Mouse (Mus musculus) adrenal gland, postnatal 36 days (tissue): ENCODE measurements at regions not wholly inside any gene's neighbourhood (a gene's known extent, or its start where the extent isn't known, plus 50 kb on each side); places are given as distances from the start of the nearest gene placed in this dataset.

Source experiments
- DNase-seq, 2 experiments: peaks; one replicate each; pipeline ENCODE4 v3.0.0; 2021; ENCODE audit warnings: mixed read lengths in 1 of 2

DNA sequence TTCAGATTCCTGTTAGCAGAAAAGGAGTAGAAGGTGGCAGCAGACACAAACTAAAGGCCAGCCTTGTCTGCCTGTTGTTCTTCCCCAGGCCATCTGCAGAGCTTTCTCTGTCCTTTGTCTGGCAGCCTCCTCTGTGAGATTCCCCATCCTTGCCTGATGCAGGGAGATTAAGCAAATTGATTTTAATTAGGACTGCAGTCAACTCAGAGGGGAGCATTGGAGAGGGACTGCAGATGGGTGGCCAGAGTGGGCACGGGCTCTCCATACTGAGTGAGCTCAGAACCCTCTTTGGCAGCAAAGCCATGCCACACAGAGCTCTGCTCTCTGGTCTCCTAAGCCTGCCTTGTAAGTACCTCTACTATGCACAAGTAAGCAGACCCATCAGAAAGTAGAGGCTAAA is 158.5 kb downstream of the Maf start:
- DNase-seq = no peak

DNA sequence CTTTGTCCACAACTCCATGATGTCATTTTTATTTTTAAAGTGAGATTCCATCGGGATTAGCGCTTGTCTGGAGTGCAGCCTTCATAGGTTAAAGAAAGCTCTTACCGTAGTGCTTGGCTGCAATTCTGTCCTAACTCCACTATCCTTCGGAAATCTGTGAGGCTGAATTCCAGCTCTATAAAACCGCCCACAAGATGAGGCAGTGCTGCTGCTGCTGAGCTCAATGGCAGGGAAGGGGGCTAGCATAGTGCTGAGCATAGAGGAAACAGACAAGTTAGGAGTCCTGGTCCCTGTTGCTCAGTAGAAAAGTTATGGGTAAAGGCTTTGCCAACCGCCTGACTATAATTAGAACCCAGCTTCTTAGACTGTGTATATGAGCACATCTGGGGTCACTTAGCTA is 163.5 kb downstream of the Maf start:
- DNase-seq = no peak

DNA sequence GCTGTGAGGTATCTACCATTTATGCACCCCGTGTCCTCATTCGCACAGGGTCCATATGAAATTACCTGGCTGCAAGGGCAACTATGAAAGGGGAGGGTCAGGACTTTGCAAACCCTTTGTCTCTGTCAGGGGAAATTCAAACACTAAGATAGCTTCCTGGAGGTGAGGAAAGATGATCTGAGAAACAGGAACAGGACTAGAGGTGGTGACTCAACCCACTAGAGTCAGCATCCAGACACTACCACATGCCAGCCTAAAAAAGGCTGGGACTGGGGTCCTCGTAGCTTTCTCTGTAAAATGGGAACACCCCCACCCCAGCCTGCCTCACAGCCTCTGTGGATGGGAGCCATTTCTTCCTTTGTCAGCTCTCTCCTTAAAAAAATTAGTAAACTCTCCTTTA is 164.7 kb downstream of the Maf start:
- DNase-seq = no peak

DNA sequence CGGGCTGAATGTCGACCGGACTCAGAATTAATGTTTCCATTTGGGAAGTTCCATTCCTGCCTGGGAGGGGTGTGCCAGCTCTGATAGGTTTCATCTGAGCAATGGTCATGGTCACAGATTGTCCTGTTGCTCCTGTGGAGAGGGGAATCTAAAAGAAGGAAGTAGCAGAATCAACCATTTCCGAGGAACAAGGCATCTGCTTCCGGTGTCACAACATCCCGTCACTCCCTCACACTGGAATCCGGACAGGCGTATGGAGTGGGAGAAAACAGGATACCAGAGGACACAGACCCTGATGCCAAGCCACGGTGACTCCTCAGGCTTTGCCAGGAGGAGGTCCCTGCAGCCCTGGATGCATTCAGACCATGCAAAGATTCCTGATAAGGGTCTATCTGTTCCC is 168.0 kb downstream of the Maf start:
- peak; percentile 9 to 26 for DNase-seq

DNA sequence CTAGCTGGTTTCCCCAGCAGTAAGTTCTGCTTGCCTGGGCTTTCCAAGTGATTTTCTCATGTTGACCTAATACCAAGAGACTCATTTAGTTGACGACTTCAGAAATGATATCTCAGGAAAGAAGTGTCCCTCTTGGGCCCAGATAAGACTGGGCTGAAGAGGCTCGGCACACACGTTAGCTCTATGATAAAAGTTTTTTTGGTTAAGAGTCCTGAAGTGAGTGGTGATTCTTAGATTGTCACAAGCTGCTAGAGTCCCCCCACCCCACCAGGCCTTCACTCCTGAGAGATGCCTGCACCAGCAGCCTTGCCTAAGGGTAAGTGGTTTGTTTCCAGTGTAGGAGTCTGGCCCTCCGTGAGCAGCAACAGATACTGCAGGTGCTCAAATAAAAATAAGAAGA is 169.4 kb downstream of the Maf start:
- DNase-seq = no peak

DNA sequence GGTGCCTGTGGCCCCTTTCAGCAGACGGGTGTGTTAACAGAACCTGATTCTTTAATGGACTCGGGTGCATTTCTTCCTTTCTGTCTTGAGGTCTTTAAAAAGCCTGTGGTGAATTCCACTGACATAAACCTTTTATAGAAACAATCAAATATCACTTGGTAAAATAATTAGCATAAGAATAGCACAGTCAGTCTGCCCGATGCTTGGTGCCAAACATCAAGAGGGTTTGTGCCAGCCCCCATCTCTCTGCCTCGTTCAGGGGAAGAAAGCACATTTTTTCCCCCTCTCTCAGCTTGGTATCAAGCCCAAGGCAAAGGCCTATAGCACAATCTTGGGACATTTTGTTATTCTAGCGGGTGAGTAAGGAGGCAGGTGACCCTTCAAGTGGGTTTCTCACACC is 169.8 kb downstream of the Maf start:
- no peak for DNase-seq

DNA sequence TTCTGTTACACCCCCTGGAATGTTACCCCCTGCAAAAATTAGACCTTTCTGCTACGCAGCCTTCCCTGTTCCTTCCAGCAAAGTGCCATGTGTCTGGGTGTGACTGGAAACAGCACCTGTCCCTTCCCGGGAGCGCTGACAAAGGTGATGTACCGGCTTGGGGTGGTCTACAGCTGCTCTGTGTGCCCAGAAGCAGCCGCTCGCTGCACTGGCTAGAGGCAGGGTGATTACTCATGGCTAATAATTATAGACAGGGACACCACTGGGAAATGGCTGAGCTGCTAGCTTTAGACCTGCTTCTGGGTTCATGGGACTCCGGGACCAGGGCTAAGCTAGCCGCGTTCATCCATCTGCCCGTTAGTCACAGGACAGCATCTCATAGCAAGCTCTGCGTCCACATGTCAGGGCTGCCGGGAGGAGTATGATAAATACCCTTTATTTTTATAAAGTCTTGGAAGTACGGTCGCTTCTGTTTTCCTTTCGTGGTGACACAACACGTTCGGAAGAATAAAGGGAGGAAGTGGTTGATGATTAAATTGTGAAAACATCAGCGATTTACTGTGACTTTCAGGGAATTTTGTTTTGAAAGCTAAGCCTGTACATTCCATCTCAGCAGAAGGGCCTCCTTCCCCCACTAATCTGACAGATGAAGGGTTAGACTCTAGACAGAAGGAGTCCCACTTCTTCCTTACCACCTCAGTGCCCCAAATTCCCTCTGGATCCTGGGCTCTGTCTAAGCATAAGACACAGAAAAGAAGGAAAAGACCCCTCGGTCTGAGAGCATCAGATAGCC is 170.8 kb downstream of the Maf start:
- DNase-seq = no peak

DNA sequence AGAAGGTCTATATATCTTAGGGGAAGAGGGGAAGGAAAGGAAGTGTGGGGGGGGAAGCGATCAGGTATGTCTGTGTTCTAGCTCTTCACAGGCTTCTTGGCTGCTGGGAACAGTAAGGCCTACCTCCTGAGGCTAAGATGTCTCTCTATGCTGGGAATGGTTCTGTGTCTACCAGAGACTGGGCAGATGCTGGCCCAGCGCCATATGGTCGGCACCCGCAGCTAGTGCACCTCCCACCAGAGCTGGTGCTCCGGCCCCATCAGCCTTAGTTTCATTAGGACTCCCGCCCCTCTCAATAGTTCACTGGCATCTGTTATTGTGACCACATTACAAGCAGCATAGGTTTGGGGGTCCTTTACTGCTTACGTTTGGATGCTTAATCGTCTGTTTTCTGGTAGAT is 171.6 kb downstream of the Maf start:
- DNase-seq = no peak

DNA sequence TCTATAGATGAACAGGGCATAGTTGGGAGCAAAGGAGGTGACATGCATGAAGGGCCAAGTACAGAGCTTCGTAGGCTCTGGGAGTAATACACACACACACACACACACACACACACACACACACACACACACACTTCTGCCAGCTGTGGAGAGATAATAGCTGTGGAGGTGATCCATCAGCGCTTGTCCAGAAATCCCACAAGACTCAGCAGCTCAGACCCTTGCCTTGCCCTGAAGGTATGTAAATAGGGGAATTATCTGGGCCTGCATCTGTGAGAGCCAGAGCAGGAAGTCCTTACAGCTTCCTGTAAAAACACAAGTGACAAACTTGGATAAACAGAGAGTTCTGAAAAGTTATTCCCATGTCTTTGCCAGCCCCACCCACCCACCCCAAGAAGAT is 173.6 kb downstream of the Maf start:
- no peak for DNase-seq

DNA sequence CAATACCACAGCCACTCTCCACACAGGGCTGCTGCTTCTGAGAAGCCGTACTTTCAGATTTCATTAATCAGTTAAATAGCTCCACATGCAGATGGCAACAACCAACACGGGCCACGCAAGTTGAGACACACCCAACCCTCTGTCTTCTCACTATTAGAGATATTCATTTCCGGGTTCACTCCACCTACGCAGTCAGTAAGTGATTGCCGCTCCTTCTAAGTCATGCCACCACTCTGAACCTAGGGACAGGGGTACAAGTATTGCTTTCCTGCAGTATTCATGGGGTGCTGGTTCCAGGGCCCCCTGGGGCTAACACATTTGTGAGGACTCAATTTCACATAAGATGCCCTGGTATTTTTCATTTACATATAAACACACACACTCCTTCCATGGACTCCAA is 176.3 kb downstream of the Maf start:
- DNase-seq = no peak

DNA sequence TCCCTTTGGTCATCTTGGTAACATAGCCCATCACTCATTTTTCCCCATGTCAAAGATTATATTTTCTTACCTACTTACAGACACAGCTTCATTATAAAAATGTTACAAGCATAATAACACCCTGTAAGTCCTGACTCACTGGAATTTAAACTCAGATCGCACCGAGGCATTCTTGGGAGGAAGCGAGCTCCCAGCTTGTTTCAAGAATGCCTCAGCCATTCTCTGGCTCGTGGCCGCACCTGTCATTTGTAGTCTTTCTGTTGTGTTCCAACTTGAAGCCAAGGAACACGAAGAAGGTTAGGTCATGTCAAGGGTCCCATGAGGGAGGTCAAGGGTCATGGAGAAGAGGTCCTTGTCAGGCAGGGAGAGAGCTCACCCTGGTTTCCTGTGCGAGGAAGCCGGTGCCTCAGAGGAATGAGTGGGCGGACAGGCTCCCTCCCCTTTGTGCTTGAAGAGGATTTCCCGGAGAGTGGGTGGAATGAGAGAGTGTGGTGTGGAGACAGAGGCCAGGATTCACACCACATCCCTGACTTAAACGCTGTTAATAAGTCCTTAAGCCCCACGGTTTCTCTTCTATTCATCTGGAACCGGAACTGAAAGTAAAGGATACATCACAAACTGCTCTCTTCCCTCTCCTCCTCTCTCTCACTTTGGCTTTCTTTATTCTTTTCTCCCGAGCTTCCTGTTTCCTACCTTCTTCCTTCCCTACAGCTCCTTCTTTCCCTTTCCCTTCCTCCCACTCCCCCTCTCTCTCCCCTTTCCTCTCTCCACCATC is 177.8 kb downstream of the Maf start:
- peak; percentile 57 to 59 for DNase-seq

DNA sequence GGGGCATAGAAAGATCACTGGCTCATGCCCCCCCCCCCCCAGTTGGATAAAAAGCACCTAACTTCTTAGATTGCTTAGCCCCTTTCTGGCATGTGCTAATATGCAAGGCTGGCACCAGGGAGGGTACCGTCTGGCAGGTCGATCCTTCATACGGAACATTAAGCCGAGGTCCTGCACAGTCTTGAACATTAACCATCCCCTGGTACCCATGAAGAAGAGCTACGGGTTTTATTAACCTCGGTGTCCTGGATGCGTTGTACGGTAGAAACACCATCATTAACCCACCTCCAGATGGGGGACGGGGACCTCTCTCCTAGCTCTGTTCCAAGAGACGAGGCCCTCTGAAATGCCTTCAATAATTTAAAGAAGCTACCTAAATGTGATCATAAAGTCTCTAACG is 178.7 kb downstream of the Maf start:
- DNase-seq = no peak

DNA sequence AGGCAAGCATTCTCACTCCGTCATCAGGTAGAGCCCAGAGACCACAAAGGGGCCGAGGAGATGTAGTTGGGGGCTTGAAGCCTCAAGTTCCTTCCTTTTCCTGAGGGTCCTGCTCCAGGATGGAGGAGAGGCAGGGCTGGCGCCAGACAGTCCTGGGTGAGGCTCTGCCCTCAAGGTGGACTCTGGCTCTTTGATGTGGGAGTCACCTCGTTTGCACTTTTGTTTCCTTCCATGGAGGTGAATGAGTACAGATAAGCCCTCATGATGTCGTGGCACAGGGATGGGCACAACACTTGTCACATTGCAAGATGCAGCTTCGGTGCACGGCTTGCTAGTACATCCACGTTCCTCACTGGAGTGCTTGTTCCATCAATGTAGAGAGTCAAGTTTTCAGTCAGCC is 182.4 kb downstream of the Maf start:
- no peak for DNase-seq

DNA sequence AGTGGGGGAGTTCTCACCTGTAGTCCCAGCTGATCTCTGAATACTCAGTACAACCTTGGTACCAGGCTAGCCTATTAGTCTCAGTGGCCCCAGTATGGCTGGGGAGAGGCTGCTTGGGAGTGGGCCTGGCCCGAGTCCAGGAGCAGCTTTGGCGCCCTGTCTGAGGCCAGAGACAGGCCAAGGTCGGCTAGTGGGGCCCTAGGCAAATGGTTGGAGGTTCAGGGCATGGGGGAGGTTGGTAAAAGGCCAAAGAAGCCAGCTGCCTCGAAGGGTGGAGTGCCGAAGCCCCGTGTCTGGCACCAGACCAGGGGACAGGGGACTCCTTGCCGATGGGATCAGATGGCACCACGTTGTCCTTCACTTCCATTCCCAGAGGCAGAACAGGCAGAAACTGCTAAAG is 182.9 kb downstream of the Maf start:
- peak; percentile 16 to 25 for DNase-seq

DNA sequence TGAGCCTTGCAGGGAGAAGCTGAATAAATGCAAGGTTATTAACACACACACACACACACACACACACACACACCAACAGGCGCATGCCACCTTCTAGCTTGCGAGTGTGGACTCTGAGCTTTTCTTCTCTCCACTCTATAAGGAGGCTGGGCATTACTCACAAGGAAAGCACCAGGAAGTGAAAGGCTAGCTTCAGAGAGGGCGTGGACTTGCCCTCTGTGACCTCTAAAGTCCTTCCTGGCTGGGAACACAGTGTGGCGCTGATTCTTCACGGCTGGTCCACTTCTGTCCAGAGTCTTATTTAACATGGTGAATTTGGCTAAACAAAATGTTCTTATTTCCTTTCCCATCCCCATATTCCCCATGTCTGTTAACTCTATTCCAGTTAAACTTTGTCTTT is 185.1 kb downstream of the Maf start:
- DNase-seq = peak in 1 of 2 experiments; percentile 18

DNA sequence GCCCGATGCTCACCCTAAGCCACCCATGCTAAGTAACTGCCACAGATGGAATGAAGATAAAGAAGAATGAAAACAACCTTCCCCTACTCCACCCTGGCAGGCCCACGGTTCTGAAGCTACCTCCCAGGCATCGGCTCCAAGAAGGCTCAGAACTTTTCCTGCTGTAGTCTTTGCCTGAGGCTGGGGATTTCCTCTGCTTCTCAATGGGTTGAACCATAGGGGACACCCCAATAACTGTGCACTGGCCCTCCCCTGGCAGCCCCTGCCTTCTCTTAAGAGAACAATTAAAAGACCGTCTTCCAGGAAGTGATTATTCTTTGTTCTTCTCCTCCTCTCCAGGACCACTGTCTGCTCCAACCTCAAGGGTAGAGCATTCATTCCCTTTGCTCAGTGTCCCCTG is 191.9 kb downstream of the Maf start:
- no peak for DNase-seq

DNA sequence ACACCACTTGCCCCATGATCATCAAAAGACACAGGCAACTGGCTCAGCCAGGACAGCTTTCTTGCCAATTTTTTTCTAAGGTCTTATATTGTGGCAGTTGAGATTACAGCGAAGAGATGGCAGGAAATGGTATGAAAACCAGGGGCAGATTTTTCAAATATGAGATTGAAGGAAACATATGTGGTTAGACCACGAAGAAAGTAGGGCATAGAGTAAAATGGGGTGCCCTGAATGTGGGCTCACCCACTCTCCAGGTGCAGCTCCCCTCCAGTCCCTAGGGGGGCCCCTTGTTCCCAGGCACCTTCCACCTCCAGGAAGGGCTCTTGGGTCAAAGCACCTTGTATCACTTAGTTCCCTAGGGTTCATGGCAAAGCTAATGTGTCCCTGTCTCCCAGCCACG is 193.1 kb downstream of the Maf start:
- no peak for DNase-seq

DNA sequence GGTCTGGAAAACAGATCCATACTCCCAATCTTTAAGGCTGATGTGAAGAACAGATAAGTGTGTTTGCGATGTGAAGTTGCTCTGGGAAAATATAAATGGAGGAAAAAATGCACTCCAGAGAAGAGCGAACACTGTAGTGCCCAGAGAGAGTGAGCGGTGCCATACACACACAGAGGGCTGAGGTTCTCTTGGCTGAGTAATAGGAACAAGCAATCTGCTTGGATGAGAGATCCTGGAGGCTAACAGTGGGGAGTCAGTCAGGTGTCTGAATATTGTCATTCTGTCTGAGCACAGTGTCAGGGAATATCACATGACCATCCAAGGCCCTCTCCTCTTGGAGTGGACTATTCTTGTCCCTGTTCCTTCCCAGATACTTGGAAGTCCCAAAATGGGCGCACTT is 200.4 kb downstream of the Maf start:
- DNase-seq = no peak

DNA sequence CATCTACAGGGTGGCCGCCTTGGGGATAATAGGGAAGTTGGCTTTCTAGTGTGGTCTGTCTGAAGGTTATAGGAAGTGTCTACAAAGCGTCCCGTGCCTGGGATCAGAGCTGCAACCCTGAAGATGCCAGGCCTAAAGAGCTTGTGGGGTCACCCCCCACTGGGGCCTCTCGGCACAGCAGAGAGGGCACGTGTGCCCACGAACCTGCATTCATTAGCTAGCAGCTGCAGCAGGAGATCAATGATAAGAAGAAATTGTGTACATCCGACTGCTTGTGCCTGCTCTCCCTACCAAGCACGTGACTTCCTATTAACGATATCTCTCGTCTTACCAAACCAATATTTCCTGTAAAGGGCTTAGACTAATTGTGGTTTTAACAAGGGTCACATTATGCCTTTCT is 200.9 kb downstream of the Maf start:
- no peak for DNase-seq

DNA sequence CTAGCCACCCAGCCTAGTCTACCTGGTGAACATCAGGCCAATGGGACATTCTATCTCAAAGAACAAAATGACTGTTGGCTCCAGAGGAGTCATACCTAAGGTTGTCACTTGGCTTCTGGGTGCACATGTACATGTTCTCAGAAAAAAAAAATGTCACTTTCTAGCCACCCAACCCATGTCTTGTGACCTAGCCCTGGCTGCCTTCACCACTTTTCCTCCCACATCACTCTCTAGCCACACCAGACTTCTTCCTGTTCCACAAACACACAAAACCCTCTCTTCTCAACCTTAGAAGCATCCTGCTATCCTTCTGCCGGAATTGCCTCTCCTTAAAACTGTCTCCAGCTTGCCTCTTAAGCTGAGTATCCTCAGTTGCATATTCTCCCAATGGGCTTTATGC is 211.6 kb downstream of the Maf start:
- no peak for DNase-seq

DNA sequence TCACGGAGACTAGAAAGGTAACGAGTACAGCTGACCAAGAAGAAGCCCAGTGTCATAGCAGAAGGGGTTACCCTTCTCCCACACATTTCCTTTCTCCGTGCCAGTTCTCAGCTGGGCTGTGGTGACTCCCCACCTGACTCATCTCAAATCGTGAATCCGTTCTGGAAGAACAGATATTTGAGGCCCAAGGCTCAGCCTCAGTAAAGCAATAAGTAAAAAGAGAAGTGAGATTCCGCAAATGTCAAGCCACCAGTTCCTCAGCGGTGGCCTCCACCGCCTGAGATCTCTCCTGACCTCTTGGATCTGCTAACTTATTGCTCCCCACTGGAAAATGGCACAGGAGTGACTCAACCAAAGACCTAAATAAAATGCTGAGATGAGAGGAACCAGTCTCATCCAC is 213.2 kb downstream of the Maf start:
- DNase-seq = no peak

DNA sequence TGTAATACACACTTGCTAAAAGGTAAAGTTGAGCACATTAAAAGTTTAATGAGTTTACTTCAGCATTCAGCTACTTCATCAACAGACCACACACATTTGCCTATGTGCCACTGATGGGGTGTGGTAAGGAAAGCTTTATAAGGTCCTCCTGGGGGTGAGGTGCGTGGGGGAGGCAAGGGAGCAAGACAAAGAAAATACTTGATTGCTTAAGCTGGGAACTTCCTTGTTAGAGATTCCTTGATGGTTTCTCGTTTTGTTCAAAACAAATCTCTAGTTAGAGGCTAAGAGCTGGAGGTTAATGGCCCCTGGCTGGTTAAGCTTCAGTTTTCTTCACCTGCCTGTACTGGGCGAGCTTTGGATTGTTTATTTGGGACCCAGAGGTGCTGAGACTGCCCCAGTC is 220.7 kb downstream of the Maf start:
- DNase-seq = no peak

DNA sequence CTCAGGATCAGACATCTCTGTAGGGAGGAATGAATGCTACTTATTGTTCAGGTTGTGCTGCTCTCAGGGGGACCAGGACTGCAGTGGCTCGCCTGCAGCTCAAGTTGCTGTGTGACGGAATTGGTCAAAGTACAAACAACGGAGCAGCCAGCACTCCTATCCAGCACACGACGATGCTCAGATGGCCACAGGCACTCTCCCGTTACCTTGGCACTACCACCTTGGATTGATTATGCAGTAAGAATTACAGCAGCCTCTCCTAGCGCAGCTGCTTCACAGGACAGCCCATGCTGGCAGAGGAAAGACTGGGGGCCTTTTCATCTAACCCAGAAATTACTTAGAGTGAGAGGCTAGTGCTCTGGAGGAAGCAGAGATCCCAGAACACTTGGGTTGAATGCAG is 226.5 kb downstream of the Maf start:
- no peak for DNase-seq
